Mouse (Mus musculus): ENCODE measurements around the gene Cckbr.
"Not testable (repeated sequence)": the region's sequence is repeated elsewhere in the genome, so short reads cannot be mapped to it uniquely, and the experiment has no call there.

Gene Cckbr

GRCm38 (mm10) chr7:105425424-105426043 is at the start of gene Cckbr:
Gene Cckbr, plus strand, starts transcription at chr7:105425731.
- DNase-seq, result no peak

- DNase-seq, result no peak
These were observed 45.2 kb upstream of the Cckbr start for GRCm38 (mm10) chr7:105380329-105380728.

GRCm38 (mm10) chr7:105387696-105388095 is 37.8 kb upstream of the Cckbr start:
- DNase-seq, result no peak

GRCm38 (mm10) chr7:105390236-105390635 is 35.3 kb upstream of the Cckbr start:
- no peak for DNase-seq

GRCm38 (mm10) chr7:105394606-105395005 is 30.9 kb upstream of the Cckbr start:
- DNase-seq, result no peak

- DNase-seq, result no peak
These were observed 30.3 kb upstream of the Cckbr start for GRCm38 (mm10) chr7:105395131-105395820.

GRCm38 (mm10) chr7:105396126-105396525 is 29.4 kb upstream of the Cckbr start:
- DNase-seq, result no peak

GRCm38 (mm10) chr7:105399058-105399934 is 26.2 kb upstream of the Cckbr start:
- peak in 1 of 2 experiments; percentile 13 for DNase-seq

GRCm38 (mm10) chr7:105399935-105400624 is 25.5 kb upstream of the Cckbr start, which contains the start of gene Fam160a2:
Gene Fam160a2, minus strand, starts transcription at chr7:105400054.
- DNase-seq, result peak; percentile 94 to 95

- DNase-seq, result no peak
These were observed 21.3 kb upstream of the Cckbr start, which contains the start of gene Cnga4 for GRCm38 (mm10) chr7:105404268-105404667. Gene Cnga4, plus strand, starts transcription at chr7:105404568.

- DNase-seq, result no peak
These were observed 19.2 kb upstream of the Cckbr start for GRCm38 (mm10) chr7:105406322-105406721.

- not testable (repeated sequence) for DNase-seq
These were observed 13.5 kb upstream of the Cckbr start for GRCm38 (mm10) chr7:105411874-105412632.

GRCm38 (mm10) chr7:105414385-105414784 is 11.1 kb upstream of the Cckbr start:
- no peak for DNase-seq

GRCm38 (mm10) chr7:105416529-105416928 is 9.0 kb upstream of the Cckbr start:
- DNase-seq, result no peak

- DNase-seq, result no peak
These were observed 7.4 kb upstream of the Cckbr start for GRCm38 (mm10) chr7:105418106-105418505.

GRCm38 (mm10) chr7:105420903-105421302 is 4.6 kb upstream of the Cckbr start:
- DNase-seq, result no peak

GRCm38 (mm10) chr7:105424368-105424767 is 1.2 kb upstream of the Cckbr start:
- DNase-seq, result no peak

GRCm38 (mm10) chr7:105426051-105426450 is 520 bp downstream of the Cckbr start:
- DNase-seq, result no peak

GRCm38 (mm10) chr7:105432058-105432457 is 6.5 kb downstream of the Cckbr start:
- DNase-seq, result no peak

- no peak for DNase-seq
These were observed 8.3 kb downstream of the Cckbr start for GRCm38 (mm10) chr7:105433859-105434258.

- no peak for DNase-seq
These were observed 9.3 kb downstream of the Cckbr start for GRCm38 (mm10) chr7:105434798-105435197.

All from thymus, adult 18-20 months (tissue).